Mouse (Mus musculus): ENCODE data around the gene Ints6l.

GRCm38 (mm10) chrX:56489758-56490157 is 35.1 kb downstream of the Ints6l start:
- TF ChIP-seq MAFK (IDR thresholded peaks at IDR 0.05; ENCODE audit: insufficient read depth, low read depth, low read length) (no peak), ZNF384 (IDR thresholded peaks at IDR 0.05; ENCODE audit: low read depth, low read length) (no peak), HCFC1 (IDR thresholded peaks at IDR 0.05; ENCODE audit: borderline replicate concordance, insufficient read depth, low read length) (no peak), CHD2 (IDR thresholded peaks at IDR 0.05; ENCODE audit: low read depth, low read length) (no peak), ZC3H11A (IDR thresholded peaks at IDR 0.05; ENCODE audit: borderline replicate concordance, low read depth, low read length) (peak; percentile 54; the same call in 1 of the 2 replicates)
